Mouse (Mus musculus): ENCODE results near the gene Gm973.

Gene Gm973

DNA sequence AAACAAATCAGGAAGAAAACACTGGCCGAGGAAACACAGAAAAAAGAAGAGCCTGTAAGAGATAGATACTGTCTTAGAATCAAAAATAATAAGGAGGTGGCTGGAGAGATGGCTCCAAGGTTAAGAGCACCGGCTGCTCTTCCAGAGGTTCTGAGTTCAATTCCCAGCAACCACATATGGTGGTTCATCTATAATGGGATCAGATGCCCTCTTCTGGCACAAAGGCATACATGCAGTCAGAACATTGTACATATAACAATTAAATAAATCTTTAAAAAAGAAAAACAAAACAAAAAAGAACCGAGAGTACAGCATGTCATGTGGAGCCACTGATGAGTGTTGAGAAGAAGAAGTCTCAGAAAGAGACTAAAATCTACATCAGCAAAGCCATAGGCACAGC is 64.8 kb downstream of the Gm973 start:
- DNase-seq (ENCODE audit: low spot score in 2 of 2): no peak

DNA sequence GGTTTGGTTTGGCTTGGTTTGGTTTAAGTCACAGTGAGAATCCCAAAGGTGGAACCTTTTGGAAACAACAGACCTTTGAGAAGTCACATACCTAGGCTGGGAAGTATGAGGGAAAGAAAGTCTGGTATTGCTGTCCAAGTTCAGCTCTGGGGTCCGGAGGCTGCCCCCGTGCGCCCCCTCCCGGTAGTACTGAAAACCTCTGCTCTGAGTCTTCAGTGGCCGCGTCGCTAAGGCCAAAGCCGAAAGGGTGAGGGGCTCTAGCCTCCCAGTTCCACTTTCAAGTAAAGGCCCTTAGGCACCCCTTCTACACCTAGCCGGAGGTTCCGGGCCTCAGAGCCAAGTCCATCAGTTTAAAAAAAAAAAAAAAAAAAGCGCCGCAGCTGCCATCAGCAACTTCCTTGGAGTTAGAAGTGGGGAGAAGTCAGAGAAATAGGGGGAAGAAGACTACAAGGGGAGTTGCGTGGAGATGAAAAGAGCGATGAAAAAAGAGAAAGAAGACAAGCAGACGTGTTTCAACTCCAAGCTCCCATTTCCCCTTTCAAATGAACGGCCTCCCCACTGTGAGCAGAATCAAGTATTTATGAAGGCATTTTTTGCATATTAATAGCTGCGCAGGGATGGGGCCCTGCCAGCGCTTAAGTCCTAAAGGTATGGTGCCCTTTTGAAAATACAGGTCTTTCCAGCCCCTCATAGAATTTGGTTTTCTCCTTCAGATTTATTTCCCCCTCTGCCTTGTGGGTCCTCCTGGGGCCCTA is 68.8 kb downstream of the Gm973 start:
- peak in 1 of 2 experiments; percentile 51 for DNase-seq (ENCODE audit: low spot score in 2 of 2)

DNA sequence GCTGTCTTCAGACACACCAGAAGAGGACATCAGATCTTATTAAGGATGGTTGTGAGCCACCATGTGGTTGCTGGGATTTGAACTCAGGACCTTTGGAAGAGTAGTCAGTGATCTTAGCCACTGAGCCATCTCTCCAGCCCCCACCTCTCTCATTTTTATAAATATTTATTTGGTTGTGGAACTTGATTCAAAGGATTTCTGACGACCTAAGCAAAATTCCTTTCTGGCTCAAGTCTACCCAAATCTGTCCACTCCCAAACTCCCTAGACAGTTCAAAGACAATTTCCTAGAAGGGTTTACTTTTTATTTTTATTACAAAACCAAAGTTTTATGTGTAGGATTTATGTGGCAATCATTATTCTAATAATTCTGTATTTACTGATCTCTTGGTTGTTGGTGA is 73.2 kb downstream of the Gm973 start:
- no peak for DNase-seq (ENCODE audit: low spot score in 2 of 2)

DNA sequence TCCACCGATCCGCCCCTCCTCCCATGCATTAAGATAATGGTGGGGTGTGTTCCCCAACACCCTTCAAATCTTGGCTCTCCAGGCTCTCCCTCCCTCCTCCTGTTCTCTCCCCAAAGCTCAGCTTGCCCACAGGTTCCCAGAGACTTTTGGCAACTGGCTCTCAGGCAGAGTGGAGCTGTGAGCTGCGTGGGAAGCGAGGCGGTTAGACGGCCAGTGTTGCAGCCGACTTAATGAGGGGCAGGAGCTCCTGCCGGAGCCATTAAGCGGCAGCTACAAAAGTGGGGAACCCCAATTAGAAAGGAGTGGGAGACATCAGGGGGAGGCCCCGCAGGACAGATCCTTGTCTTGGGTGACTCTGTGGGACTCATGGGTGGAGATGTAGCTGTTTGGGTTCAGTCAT is 76.3 kb downstream of the Gm973 start:
- no peak for DNase-seq (ENCODE audit: low spot score in 2 of 2)

DNA sequence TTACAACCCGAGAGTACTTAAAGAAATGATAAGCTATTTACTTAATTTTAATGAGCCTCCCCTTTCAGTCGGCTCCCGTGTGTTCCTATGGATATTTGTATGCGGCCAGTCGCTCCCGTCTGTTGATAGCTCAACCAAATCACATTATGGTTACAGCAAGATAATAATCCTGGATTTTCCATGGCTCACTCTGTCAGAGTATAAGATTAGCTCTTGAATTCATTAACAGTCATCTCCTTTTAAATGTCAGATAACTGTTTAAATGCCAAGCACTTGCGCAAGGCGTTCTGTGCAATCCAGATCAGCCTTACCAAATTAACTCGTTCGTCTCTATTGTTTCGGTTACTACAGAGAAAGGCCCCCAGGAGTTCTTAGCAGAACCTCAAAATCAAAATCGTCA is 76.8 kb downstream of the Gm973 start:
- no peak for DNase-seq (ENCODE audit: low spot score in 2 of 2)

DNA sequence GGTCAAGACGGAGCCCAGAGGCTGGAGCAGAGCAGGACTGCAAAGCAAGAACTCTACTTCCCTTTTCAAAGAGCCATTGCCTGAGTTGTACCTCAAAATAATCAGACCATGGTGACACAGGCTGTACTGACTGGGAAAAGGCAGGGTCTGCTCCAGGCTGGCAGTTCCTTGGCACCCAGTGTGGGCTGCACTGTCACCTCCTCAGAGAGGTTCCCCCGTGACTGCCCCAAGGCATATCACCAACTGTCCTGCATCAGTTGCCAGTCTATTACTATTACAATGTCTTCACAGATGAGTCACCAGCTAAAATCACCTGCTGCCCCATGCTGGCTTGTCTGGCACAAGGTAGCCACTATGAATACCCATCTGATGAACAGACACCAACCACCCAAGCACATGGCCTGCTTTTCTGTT is 77.6 kb downstream of the Gm973 start:
- DNase-seq (ENCODE audit: low spot score in 2 of 2): no peak

DNA sequence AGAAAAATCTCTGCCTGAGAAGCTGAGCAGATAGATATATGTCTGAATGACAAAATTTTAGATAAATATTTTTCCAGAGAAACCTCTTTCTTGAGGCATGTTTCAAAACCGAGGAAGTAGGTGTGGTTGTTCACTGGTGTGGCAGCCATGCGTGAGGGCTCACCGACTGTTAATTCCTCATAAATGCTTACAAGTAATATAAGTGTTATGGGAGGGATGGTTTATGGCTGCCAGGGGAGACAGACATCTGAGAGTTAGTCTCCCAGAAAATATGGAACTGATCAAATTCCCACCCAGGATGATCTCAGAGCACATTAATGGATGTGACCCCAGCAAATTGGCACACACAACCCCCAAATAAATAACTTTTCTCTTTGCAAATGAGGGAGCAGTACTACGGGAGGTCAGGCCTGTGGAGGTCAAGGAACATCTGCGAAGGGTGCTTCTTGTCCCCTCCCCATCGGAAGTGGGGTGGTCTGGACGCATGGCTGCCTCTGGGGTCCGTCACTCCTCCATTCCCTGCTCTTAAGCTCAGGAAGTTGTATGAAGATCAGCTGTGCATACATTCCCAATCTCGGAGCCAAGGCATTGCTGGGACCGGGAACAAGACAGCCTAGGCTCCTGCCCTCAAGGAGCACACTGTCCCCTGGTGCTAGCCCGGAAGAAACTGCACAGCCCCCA is 78.7 kb downstream of the Gm973 start:
- DNase-seq (ENCODE audit: low spot score in 2 of 2): no peak

DNA sequence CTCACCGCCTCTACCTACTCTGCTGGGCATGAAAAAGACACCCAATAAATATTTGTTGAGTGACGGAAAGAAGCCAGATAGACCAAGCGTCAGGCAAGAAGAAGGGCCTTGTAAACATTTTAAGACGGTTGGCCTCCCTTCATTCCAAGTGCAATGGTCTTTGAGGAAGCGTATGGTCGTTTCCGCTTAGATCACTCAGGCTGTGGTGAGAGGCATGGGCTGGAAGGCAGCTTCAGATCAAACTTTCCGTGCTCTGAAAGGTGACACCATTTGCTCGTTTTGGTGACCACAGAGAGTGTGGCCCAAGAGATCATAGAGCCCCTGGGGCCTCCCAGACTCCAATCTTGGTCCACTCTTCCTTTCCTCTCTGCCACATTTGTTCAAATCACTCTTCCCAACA is 79.5 kb downstream of the Gm973 start:
- DNase-seq (ENCODE audit: low spot score in 2 of 2): no peak

DNA sequence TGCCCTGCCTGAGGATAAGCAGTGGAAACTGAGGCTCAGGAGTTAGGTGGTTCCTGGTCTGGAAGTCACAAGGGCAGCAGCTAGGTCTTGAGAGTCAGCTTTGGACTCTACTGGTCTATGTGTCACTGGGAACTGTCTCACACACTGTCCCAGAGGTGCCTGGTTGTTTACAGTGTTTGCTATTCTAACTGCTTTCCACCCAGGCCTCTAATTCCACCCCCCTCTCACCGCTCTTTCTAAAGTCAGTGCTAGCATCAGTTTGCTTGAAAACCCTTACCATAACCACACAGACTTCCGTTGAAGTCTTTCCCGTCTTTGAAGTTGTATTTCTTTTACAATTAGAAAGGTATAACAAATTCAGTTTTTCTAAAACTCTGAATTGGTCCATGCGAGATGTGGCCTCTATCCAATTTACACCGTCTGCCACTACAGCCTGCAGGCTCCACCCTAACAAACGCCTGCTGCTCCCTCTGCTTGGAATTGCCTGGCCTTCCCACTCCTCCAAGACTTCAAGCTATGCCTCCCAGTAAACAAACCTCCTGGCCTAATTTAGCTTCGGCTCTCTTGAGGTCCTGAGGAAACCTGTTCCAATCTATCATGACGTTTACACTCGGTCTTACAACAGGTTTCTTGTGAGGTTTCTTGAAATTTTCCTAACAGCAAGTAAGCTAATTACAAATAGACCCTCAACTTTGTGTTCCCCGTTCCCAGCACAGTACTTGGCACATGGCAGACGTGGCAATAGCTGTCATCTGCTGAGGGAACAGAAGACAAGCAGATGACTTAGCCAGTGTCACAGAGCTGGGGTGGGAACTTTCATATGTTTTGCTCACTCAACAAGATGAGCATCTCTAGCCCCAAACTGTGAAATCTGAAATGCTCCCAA is 86.7 kb downstream of the Gm973 start:
- DNase-seq (ENCODE audit: low spot score in 2 of 2): no peak

DNA sequence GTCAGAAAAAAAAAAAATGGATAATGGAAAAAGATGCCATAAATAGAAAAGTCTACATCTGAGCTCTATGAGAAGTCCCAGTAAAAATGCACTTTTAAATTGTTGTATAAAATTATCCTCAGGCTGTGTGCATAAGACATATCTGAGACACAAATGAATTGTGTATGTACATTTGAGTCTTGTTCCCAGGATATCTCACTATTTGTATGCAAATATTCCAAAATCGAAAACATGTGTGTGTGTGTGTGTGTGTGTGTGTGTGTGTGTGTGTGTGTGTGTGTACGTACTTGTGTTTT is 87.3 kb downstream of the Gm973 start:
- no peak for DNase-seq (ENCODE audit: low spot score in 2 of 2)

DNA sequence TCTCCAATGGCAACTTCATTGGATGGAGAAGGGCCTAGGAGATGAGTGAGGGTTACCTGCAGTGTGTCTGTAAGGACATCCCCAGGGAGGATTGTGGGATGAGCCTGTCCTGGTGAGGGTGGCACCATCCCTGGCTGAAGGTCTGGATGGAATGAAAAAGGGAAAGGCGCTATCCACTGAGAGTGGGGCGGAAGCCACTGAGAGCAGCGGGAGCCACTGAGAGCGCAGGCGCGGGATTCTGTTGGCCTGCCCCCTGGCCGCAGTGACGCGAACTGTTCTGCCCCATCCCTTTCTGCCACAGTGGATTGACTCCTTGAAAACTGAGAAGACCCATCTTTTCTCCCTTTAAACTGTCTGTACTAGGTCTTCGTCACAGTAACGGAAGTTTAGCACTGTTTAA is 87.8 kb downstream of the Gm973 start:
- DNase-seq (ENCODE audit: low spot score in 2 of 2): no peak

DNA sequence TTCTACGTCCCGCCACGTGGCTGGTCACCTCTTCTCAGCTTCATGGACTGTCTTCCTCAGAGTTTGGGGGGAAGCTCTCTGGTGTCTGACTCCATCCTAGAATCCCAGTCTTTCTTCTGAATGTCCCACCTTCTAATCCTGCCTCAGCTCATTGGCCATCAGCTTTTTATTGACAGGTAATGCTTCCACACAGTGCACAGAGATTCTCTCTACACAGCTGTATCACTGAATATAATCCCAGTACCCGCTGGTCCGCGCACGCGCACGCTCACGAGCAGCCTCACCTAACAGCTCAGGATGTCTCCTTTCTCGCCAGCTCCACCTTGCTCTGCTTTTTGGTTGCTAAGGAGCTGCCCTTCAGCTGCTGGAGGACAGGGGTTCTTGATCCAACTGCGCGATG is 90.4 kb downstream of the Gm973 start:
- DNase-seq (ENCODE audit: low spot score in 2 of 2): no peak

DNA sequence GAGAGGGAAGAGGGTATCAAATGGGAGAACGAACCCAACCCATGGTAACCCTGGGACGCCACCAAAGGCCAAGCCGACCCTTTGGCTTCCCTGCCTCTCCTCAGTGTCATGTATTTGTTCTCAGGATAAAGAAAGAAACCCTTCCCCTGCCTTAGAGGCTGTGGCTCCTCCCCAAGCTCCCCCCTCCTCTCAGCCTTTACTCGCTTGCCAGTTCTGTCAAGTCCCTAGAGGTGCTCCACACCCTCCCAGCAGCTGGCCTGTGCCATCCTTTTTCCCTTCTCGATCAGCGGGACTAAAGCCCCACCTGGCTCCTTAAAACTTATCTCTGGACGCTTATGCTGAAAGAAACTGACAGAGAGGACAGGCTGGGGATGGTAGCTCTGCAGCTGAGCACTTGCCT is 91.0 kb downstream of the Gm973 start:
- DNase-seq (ENCODE audit: low spot score in 2 of 2): no peak

DNA sequence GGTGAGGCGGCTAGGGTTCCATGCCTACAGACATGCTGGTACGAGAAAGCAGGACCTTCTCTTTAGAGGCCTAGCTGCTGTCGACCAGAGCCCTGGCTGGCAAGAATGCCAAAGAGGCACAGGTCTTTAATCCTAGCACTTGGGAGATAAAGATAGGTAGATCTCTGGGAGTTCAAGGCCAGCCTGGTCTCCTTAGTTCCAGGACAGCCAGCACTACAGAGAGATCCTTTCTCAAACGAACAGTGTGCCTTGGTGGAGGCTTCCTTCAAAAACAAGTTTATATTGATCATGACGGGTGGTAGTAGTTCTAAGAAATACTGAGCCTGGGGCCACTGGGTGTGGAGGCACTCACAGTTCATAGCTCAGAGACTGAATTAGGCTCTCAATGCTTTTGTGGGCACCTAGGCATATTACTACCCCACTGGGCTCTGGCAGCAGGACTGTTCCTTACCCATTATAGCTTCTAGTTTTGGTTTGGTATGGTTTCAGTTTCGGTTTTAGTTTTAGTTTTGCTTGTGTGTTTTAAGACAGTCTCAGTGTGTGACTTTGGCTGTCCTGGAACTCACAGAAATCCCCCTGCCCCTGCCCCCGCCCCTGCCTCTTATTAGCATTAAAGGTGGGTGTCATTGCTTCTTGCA is 92.2 kb downstream of the Gm973 start:
- DNase-seq (ENCODE audit: low spot score in 2 of 2): no peak

DNA sequence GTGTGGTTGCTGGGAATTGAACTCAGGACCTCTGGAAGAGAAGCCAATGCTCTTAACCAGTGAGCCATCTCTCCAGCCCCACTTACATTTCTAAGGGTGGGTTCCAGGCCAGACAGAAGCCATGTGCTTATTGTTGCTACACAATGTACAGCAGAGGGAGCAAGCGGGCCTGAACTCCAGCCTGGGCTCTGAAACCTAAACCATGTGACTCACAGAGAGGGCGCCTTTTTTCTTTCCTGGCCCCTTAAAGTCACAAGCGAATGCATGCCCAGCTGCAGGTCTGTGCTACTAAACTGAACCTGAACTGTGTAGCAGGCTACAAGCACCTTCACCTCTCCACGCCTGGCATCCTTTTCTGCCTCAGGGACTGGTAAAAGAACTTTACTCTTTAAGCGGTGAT is 92.9 kb downstream of the Gm973 start:
- DNase-seq (ENCODE audit: low spot score in 2 of 2): no peak

DNA sequence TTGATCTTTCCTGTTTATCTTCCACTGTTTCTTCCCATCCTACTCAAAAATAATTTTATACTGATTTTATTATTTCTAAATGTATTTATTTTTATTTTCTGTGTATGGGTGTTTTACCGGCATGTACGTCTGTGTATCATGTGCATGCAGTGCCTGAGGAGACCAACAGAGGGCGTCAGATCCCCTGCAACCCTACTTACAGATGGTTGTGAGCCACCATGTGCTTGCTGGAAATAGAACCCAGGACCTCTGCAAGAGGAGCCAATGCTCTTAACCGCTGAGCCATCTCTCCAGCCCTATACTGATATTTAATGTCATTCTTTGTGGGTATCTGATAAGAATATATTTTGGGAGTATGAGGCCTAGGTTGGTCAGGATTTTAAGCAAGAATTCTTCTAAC is 93.4 kb downstream of the Gm973 start:
- no peak for DNase-seq (ENCODE audit: low spot score in 2 of 2)

DNA sequence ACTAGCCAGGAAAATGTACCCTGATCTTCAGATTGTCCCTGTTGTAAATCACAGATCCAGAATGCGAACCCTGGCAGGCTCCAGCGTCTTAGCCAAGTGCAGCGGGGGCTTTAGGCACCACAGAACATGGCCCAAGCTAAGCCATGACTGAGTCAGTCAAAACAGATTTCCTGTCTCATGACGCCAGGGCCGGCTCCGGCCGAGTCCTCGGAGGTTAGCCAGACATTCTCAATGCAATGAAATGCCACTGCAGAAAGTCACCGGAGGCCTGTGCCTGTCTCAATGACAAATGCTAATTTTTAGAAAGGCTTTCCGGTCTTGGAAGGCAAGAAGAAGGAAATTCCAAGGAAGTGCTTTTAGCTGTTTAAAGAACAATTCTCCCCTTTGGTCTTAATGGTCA is 93.8 kb downstream of the Gm973 start:
- DNase-seq (ENCODE audit: low spot score in 2 of 2): peak in 1 of 2 experiments; percentile 27

DNA sequence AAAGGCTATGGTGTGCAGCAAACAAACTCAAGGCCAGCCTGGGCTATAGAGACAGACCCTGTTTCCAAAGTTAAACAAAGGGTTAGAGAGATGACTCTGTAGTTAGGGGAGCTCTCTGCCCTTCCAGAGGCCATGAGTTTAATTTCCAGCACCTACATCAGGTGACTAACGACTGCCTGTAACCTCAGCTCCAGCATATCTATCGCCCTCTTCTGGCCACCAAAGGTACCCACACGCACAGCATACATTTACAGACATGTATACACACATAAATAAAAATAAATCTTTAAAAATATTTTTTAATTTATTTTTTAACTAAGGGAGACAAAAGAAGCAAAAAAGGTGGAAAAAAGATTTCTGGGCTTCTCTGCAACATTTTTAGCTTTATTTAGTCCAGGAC is 94.9 kb downstream of the Gm973 start:
- DNase-seq (ENCODE audit: low spot score in 2 of 2): no peak

DNA sequence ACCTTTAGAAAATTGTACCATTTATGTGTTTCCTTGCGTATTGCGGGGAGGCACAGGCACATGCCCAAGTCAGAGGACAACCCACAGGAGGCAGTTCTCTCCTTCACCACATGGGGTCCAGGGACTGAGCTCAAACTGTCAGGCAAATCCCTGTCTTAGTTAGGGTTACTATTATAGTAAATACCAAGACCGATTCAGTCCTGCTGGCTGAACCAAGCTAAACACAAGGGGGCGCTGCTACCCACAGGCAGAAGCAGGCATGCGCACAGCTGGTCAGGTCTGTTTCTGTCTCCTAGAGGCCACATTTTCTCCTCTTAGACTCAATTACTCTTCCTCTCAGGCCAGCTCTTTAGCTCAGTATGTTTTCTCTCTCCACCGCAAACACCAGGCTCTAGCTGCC is 97.7 kb downstream of the Gm973 start:
- DNase-seq (ENCODE audit: low spot score in 2 of 2): no peak

DNA sequence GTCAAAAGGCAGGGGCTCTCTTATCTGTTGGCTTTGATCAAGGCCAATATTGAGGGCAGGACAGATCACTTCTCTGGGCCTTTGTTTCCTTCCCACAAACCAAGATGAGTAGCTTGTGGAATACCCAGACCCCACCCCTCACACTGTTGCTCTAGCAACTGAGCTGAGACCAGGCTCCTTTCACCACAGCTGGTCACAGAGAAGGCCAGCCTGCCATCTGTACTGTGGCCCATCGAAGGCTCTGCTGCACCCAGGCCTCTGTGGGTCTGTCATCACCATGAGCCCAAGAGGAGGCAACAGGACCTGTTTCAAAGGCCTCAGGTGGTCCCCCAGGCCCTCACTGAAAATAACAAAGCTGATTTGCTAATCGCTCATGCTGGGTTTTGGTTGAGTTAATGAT is 99.0 kb downstream of the Gm973 start:
- no peak for DNase-seq (ENCODE audit: low spot score in 2 of 2)

DNA sequence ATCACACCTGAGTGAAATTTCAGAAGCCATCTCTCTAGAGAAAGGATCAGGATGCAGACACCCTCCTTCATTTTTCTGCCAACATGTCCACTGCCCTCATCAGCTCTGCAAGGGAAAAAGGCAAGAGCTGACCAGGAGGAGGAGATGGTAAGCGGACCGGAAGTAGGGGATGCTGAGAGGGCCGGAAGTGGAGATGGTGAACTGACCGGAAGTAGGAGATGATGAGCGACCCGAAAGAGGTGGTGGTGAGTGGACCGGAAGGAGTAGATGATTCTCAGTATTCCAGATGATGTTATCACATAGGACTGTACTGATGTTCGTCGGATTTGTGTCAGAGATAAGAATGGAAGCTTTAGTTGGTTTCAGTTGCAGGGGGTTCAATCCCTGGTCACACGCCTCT is 103.1 kb downstream of the Gm973 start:
- DNase-seq (ENCODE audit: low spot score in 2 of 2): no peak

DNA sequence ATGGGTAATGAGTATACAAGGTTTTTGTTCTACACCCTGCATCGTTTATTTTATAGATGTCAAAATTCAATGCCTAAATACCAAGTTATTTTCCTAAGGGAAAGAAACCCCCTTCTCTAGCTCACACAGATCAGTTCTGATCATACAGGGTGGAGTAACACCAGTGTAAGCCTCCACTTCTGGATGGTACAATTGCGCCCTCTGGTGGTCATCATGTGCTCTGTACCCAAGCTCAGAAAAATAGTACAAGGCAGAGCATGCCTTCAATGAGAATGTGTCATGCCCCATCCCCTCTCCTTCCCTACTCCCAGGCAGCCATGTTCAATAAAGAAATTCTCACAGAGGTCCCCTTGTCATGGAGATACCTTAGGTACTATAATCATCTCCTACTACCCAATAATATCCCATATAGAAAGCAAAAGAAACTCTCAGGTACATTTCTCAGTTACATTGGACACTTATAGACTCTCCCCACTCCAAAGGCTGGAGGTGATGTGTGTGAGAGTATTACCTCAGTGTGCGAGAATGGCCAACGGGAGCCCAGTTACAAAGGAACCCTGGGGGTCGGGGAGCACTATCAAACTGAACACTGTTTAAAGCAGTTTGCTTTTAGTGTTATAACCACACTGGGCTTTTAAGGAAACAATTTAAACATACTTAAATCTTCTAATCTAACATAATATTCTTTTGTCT is 107.4 kb downstream of the Gm973 start:
- DNase-seq (ENCODE audit: low spot score in 2 of 2): peak; percentile 28 to 63
